Mouse (Mus musculus) liver, adult 2 months (tissue): ENCODE data around the gene Zfp324. TPM values are rescaled to one million over a fixed set of nuclear protein-coding genes. Genes with fewer than 3 reads are reported as not detected.

Experiments
- DNase-seq: peaks from one replicate; pipeline ENCODE4 v3.0.0-alpha.2; 2011; ENCODE audit warnings: low read depth, low spot score; ENCODE audit errors: extremely low read depth
- H3K27ac ChIP-seq: fragments of 200-500 bp; replicated peaks from 2 replicates; pipeline ENCODE4 v1.5.1; 2012; ENCODE audit warnings: low read depth, mild to moderate bottlenecking, control low read depth, inconsistent platforms, low read length; ENCODE audit not compliant: insufficient read depth
- H3K27me3 ChIP-seq: fragments of 200-500 bp; 2 replicates; pipeline ENCODE4 v1.6.1; 2012; ENCODE audit warnings: mild to moderate bottlenecking, moderate library complexity, low read length, inconsistent platforms; ENCODE audit not compliant: control insufficient read depth, insufficient read depth
- H3K36me3 ChIP-seq: fragments of 200-500 bp; 2 replicates; pipeline ENCODE4 v1.6.1; 2012; ENCODE audit warnings: low read length, inconsistent platforms; ENCODE audit not compliant: control insufficient read depth, insufficient read depth
- H3K4me1 ChIP-seq: fragments of 200-500 bp; 2 replicates; pipeline ENCODE4 v1.6.1; 2011; ENCODE audit warnings: low read length; ENCODE audit not compliant: control insufficient read depth, insufficient read depth
- H3K4me3 ChIP-seq: fragments of 200-500 bp; 2 replicates; pipeline ENCODE4 v1.5.1; 2011; ENCODE audit warnings: low read depth, mild to moderate bottlenecking, control low read depth, low read length, moderate library complexity; ENCODE audit not compliant: insufficient read depth
- H3K79me2 ChIP-seq: fragments of 200-500 bp; 2 replicates; pipeline ENCODE4 v1.6.1; 2012; ENCODE audit warnings: inconsistent platforms, mild to moderate bottlenecking, low read length, moderate library complexity; ENCODE audit not compliant: control insufficient read depth, insufficient read depth
- H3K9ac ChIP-seq: fragments of 200-500 bp; 2 replicates; pipeline ENCODE4 v1.6.1; 2012; ENCODE audit warnings: low read depth, mild to moderate bottlenecking, control low read depth, inconsistent platforms, low read length
- CTCF ChIP-seq: fragments of 200-500 bp; IDR thresholded peaks from 2 replicates; pipeline ENCODE4 v1.5.1; 2011; ENCODE audit warnings: low read depth, low read length, control low read depth
- POLR2A ChIP-seq: fragments of 200-500 bp; IDR thresholded peaks from 2 replicates; pipeline ENCODE4 v1.6.1; 2011; ENCODE audit warnings: low read length, control low read depth; ENCODE audit not compliant: insufficient read depth; ENCODE audit errors: extremely low read depth
- WGBS: fragments of 180-500 bp; shearing (Covaris S2); methylation state at CpG from one replicate; pipeline ENCODE4 v1.1.7; 2018; 5-methylcytosine and 5-hydroxymethylcytosine counted together
- polyA plus RNA-seq: library from polyadenylated mRNA; depleted of rRNA; stranded (reverse); fragments of >200 nt; gene quantifications from 2 replicates; pipeline ENCODE4 v1.2.3, GENCODE M21; 2012
- total RNA-seq: library from RNA; depleted of rRNA; stranded (reverse); fragments of >200 nt; gene quantifications from 2 replicates; pipeline ENCODE4 v1.2.3, GENCODE M21; 2014

Zfp324 gene
- total and polyA plus RNA-seq, 2 experiments = 4.1 to 5.2 TPM

DNA sequence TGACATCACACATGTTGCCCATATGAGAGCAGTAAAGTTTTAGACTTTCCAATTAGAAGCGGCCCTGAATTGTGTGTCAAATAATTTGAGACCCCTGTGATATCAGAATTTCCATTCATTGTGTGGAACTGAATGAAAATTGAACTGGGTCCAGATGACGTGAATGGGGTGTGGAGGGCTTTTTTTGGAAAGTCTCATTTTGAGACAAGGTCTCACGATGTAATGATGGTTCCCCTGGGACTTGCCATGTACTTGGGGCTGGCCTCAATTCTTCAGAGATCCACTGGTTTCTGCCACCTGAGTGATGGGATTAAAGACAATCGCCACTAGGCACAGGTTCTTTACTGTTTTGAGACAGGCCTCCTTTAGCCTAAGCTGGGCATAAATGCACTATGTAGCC lies 25.0 kb upstream of the Zfp324 start:
- 90% methylated on average over 4 of the region's 4 CpGs for WGBS
- Histone ChIP-seq H3K4me1 (no peaks in the 10 kb centered on the region), H3K79me2 (no peaks in the 10 kb centered on the region), H3K4me3 (no peak overlapping the region), H3K36me3 (no peaks in the 10 kb centered on the region), H3K27me3 (no peaks in the 10 kb centered on the region), H3K27ac (no peak overlapping the region), H3K9ac (no peak overlapping the region)
- no peak for DNase-seq
- no peak for TF ChIP-seq CTCF
- TF ChIP-seq POLR2A = no peak

DNA sequence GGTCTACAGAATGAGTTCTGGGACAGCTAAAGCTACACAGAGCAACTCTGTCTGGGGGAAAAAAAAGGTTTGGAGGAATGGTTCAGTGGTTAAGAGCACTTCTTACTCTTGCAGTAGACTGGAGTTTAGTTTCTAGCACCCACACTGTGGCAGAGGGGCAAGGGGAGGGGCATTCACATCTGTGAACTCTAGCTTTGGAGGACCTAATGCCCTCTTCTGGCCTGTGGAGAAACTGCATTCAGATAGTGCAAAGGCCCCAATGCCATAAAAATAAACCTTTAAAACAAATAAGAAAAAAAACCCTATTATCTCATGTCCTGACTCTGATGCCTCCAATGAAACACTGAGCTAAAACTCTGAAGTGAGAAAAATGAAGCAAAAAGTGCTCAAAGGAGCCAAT lies 22.1 kb upstream of the Zfp324 start:
- peak; percentile 25 for DNase-seq
- H3K27ac ChIP-seq = no peak overlapping the region
- no peaks in the 10 kb centered on the region for H3K79me2 ChIP-seq
- TF ChIP-seq POLR2A (no peak), CTCF (peak; percentile 39)
- no peaks in the 10 kb centered on the region for H3K4me1 ChIP-seq
- no peaks in the 10 kb centered on the region for H3K27me3 ChIP-seq
- H3K36me3 ChIP-seq = no peaks in the 10 kb centered on the region
- H3K9ac ChIP-seq = no peak overlapping the region
- no peak overlapping the region for H3K4me3 ChIP-seq

DNA sequence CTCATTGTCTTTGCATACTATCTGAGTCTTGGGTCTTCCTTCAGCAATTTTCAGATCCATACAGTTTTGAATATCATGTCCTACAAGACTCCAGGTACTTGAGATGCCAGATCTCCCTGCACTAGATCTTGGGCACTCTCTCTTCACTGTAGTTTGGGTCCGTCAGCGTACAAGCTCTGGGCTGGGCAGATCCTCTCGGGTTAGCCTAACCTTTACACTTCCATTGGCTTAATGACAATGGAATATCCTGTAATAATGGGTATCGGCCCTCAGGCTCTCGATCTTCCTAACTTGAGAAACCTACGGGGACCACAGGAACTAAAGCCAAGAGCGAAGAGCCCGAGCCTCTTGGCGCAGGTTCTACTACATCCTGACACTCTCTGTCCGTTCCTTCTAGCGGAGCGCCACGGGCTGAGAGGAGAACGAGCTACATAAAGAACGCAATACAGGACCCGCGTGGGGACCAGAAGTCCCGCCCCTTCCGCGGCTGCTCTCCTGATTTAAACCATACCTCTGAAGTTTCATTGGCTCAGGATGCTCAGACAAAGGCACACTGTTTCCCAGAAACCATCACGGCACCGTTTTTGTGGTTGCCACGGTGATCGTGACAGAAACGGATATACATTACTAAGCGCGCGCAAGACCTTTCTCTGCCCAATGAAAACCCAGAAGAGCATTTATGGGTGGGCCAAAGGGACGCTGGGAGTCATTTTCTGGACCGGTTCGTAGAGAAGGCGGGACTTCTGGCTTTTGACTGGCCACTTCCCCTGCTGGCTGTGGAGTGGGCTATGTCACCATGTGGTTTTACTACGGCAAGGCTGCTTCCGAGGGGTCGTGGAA lies 16.4 kb upstream of the Zfp324 start:
- DNase-seq = peak; percentile 81
- TF ChIP-seq POLR2A (no peak), CTCF (no peak)
- 11% methylated on average over 35 of the region's 35 CpGs for WGBS
- no peaks in the 10 kb centered on the region for H3K27me3 ChIP-seq
- peak overlapping the region; percentile 44 for H3K9ac ChIP-seq
- no peaks in the 10 kb centered on the region for H3K79me2 ChIP-seq
- no peaks in the 10 kb centered on the region for H3K36me3 ChIP-seq
- H3K27ac ChIP-seq = peak overlapping the region; percentile 25
- peaks cover 2% of the 10 kb centered on the region for H3K4me1 ChIP-seq
- H3K4me3 ChIP-seq = peak overlapping the region; percentile 44

DNA sequence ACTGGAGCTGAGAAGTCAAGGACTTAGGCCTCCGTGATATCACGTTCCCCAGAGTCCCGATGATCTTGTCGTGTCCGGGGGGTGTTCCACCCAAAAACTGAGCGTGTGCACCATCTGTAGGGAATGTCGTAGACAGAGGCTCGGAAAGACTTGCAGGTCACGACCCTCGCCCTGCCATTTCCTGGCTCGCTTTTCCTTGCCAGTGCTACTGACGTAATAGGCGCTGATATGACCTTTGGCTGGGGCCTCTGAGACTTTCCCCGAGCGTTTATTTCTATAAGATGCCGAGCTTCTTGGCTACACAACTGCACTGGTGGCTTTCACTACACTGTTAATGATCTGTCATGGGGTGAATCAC lies 15.8 kb upstream of the Zfp324 start:
- Histone ChIP-seq H3K36me3 (no peaks in the 10 kb centered on the region), H3K4me1 (peaks cover 2% of the 10 kb centered on the region), H3K79me2 (no peaks in the 10 kb centered on the region), H3K9ac (peak overlapping the region; percentile 34), H3K4me3 (peak overlapping the region; percentile 44), H3K27ac (peak overlapping the region; percentile 25), H3K27me3 (no peaks in the 10 kb centered on the region)
- peak; percentile 53 for DNase-seq
- no peak for TF ChIP-seq POLR2A
- under 1% methylated on average over 16 of the region's 16 CpGs for WGBS

DNA sequence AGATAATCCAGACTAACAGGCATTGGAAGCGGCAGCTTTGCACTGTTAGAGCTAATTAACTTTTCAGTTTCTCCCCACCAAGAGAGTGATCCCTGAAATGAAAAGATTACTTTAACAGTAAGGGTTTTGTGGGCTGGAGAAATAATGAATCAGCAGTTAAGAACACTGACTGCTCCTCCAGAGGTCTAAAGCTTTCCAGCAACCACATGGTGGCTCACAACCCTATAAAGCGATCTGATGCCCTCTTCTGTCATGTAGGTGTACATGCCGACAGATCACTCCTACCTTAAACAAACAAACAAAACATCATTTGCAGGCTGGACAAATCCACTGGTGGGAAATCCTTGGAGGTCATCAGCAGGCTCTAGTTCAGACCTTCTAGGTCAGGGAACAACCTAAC lies 10.7 kb upstream of the Zfp324 start:
- DNase-seq = peak; percentile 24
- Histone ChIP-seq H3K9ac (no peak overlapping the region), H3K79me2 (no peaks in the 10 kb centered on the region), H3K4me3 (no peak overlapping the region), H3K27me3 (no peaks in the 10 kb centered on the region), H3K36me3 (no peaks in the 10 kb centered on the region), H3K27ac (no peak overlapping the region), H3K4me1 (peaks cover 2% of the 10 kb centered on the region)
- TF ChIP-seq POLR2A = no peak
- no peak for TF ChIP-seq CTCF
- WGBS = 45% methylated on average over 3 of the region's 3 CpGs

DNA sequence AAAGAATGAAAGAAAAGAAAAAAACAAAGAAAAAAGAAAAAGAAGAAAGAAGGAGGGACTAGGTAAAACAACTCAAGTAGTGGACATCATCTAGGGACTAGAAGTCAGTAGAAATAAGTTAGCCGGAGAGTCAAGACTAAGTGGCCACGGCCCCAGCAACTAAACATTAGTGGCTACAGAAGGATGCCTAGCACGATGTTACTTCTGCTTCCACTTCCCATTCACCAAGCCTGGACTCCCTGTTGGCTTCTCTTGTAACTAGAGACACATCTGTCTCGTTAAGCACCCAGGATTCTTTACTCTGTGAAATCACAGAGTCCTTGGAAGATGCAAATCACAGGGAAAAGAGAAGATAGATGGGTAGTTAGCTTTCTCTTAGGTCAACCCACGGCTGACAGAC lies 8.1 kb upstream of the Zfp324 start:
- no peak overlapping the region for H3K27ac ChIP-seq
- H3K4me1 ChIP-seq = no peaks in the 10 kb centered on the region; the same call in 1 of the 2 replicates
- H3K27me3 ChIP-seq = no peaks in the 10 kb centered on the region
- TF ChIP-seq CTCF (no peak), POLR2A (no peak)
- WGBS = 78% methylated on average over 5 of the region's 5 CpGs
- no peak overlapping the region for H3K4me3 ChIP-seq
- H3K79me2 ChIP-seq = no peaks in the 10 kb centered on the region
- H3K36me3 ChIP-seq = no peaks in the 10 kb centered on the region
- DNase-seq = no peak
- no peak overlapping the region for H3K9ac ChIP-seq
